Mouse (Mus musculus): ENCODE measurements around the gene Amer2. TPM values are rescaled to one million over a fixed set of nuclear protein-coding genes. Genes with fewer than 3 reads are reported as not detected.
A peak's percentile ranks its signal among the peaks of the same experiment; 100 is the strongest.

Amer2 gene
- polyA plus RNA-seq, 1 experiment from 2014 or later, result 12.6 TPM

GRCm38 (mm10) chr14:60424174-60424573, 51.1 kb downstream of the Amer2 start:
- Histone ChIP-seq H3K27me3 (ENCODE audit: control insufficient read depth, insufficient read depth, low read length) (no peaks in the 10 kb centered on the region), H3K27ac (ENCODE audit: low read depth, low read length) (no peak overlapping the region), H3K4me1 (replicated peaks; ENCODE audit: control insufficient read depth, insufficient read depth, low read length) (no peaks in the 10 kb centered on the region; the same call in 1 of the 2 replicates), H3K4me3 (ENCODE audit: low read depth, low read length) (no peak overlapping the region), H3K9me3 (ENCODE audit: control insufficient read depth, low read length) (no peaks in the 10 kb centered on the region), H3K9ac (ENCODE audit: low read depth, low read length) (no peak overlapping the region), H3K4me2 (replicated peaks; ENCODE audit: low read depth, low read length) (no peak overlapping the region), H3K36me3 (ENCODE audit: control insufficient read depth, insufficient read depth, low read length) (no peaks in the 10 kb centered on the region)
- 75% methylated on average over 3 of the region's 3 CpGs for WGBS
- ATAC-seq (ENCODE audit: low FRiP score) (no peak), DNase-seq (ENCODE audit: low spot score) (no peak)

GRCm38 (mm10) chr14:60425553-60425952, 52.5 kb downstream of the Amer2 start:
- Histone ChIP-seq H3K4me3 (ENCODE audit: low read depth, low read length) (no peak overlapping the region), H3K4me1 (replicated peaks; ENCODE audit: control insufficient read depth, insufficient read depth, low read length) (peaks cover 4% of the 10 kb centered on the region; the same call in 1 of the 2 replicates), H3K9ac (ENCODE audit: low read depth, low read length) (no peak overlapping the region), H3K27me3 (ENCODE audit: control insufficient read depth, insufficient read depth, low read length) (no peaks in the 10 kb centered on the region), H3K4me2 (replicated peaks; ENCODE audit: low read depth, low read length) (no peak overlapping the region), H3K36me3 (ENCODE audit: control insufficient read depth, insufficient read depth, low read length) (no peaks in the 10 kb centered on the region), H3K27ac (ENCODE audit: low read depth, low read length) (no peak overlapping the region), H3K9me3 (ENCODE audit: control insufficient read depth, low read length) (no peaks in the 10 kb centered on the region)
- DNase-seq (ENCODE audit: low spot score) (no peak), ATAC-seq (ENCODE audit: low FRiP score) (no peak)
- WGBS, result 94% methylated on average over 7 of the region's 7 CpGs

- H3K27ac ChIP-seq (ENCODE audit: low read depth, low read length), result no peak overlapping the region
- DNase-seq (ENCODE audit: low spot score) (no peak), ATAC-seq (ENCODE audit: low FRiP score) (no peak)
- H3K9ac ChIP-seq (ENCODE audit: low read depth, low read length), result no peak overlapping the region
- H3K4me3 ChIP-seq (ENCODE audit: low read depth, low read length), result no peak overlapping the region
- no peaks in the 10 kb centered on the region for H3K27me3 ChIP-seq (ENCODE audit: control insufficient read depth, insufficient read depth, low read length)
- WGBS, result 61% methylated on average over 3 of the region's 3 CpGs
- H3K9me3 ChIP-seq (ENCODE audit: control insufficient read depth, low read length), result no peaks in the 10 kb centered on the region
- H3K4me1 ChIP-seq (replicated peaks; ENCODE audit: control insufficient read depth, insufficient read depth, low read length), result peaks cover 4% of the 10 kb centered on the region; the same call in 1 of the 2 replicates
- no peaks in the 10 kb centered on the region for H3K36me3 ChIP-seq (ENCODE audit: control insufficient read depth, insufficient read depth, low read length)
- no peak overlapping the region for H3K4me2 ChIP-seq (replicated peaks; ENCODE audit: low read depth, low read length)
Observed at GRCm38 (mm10) chr14:60427896-60428295, 54.8 kb downstream of the Amer2 start.

- 48% methylated on average over 6 of the region's 6 CpGs for WGBS
Observed at GRCm38 (mm10) chr14:60429513-60429912, 56.5 kb downstream of the Amer2 start.

GRCm38 (mm10) chr14:60431515-60431914, 58.5 kb downstream of the Amer2 start:
- peaks cover 4% of the 10 kb centered on the region; the same call in 1 of the 2 replicates for H3K4me1 ChIP-seq (replicated peaks; ENCODE audit: control insufficient read depth, insufficient read depth, low read length)
- ATAC-seq (ENCODE audit: low FRiP score), result no peak
- no peak overlapping the region for H3K27ac ChIP-seq (ENCODE audit: low read depth, low read length)
- no peak overlapping the region for H3K9ac ChIP-seq (ENCODE audit: low read depth, low read length)
- no peak for DNase-seq (ENCODE audit: low spot score)
- H3K27me3 ChIP-seq (ENCODE audit: control insufficient read depth, insufficient read depth, low read length), result no peaks in the 10 kb centered on the region
- 63% methylated on average over 5 of the region's 5 CpGs for WGBS
- H3K9me3 ChIP-seq (ENCODE audit: control insufficient read depth, low read length), result no peaks in the 10 kb centered on the region
- no peak overlapping the region for H3K4me3 ChIP-seq (ENCODE audit: low read depth, low read length)
- H3K4me2 ChIP-seq (replicated peaks; ENCODE audit: low read depth, low read length), result no peak overlapping the region
- H3K36me3 ChIP-seq (ENCODE audit: control insufficient read depth, insufficient read depth, low read length), result no peaks in the 10 kb centered on the region

More at GRCm38 (mm10) chr14:60429513-60429912, 56.5 kb downstream of the Amer2 start:
- Histone ChIP-seq H3K27ac (ENCODE audit: low read depth, low read length) (no peak overlapping the region), H3K4me1 (replicated peaks; ENCODE audit: control insufficient read depth, insufficient read depth, low read length) (peaks cover 4% of the 10 kb centered on the region; the same call in 1 of the 2 replicates), H3K27me3 (ENCODE audit: control insufficient read depth, insufficient read depth, low read length) (no peaks in the 10 kb centered on the region), H3K4me3 (ENCODE audit: low read depth, low read length) (no peak overlapping the region), H3K9me3 (ENCODE audit: control insufficient read depth, low read length) (no peaks in the 10 kb centered on the region), H3K9ac (ENCODE audit: low read depth, low read length) (no peak overlapping the region), H3K36me3 (ENCODE audit: control insufficient read depth, insufficient read depth, low read length) (no peaks in the 10 kb centered on the region), H3K4me2 (replicated peaks; ENCODE audit: low read depth, low read length) (no peak overlapping the region)
- DNase-seq (ENCODE audit: low spot score) (peak; percentile 48), ATAC-seq (ENCODE audit: low FRiP score) (peak; percentile 59; the same call in 1 of the 2 replicates)

GRCm38 (mm10) chr14:60432136-60432535, 59.1 kb downstream of the Amer2 start:
- no peak for DNase-seq (ENCODE audit: low spot score)
- Histone ChIP-seq H3K4me2 (replicated peaks; ENCODE audit: low read depth, low read length) (no peak overlapping the region), H3K36me3 (ENCODE audit: control insufficient read depth, insufficient read depth, low read length) (no peaks in the 10 kb centered on the region), H3K4me3 (ENCODE audit: low read depth, low read length) (no peak overlapping the region), H3K9me3 (ENCODE audit: control insufficient read depth, low read length) (no peaks in the 10 kb centered on the region), H3K27ac (ENCODE audit: low read depth, low read length) (no peak overlapping the region), H3K4me1 (replicated peaks; ENCODE audit: control insufficient read depth, insufficient read depth, low read length) (peaks cover 4% of the 10 kb centered on the region; the same call in 1 of the 2 replicates), H3K9ac (ENCODE audit: low read depth, low read length) (no peak overlapping the region), H3K27me3 (ENCODE audit: control insufficient read depth, insufficient read depth, low read length) (no peaks in the 10 kb centered on the region)
- ATAC-seq (ENCODE audit: low FRiP score), result no peak
- 79% methylated on average over 2 of the region's 2 CpGs for WGBS

GRCm38 (mm10) chr14:60435515-60435914, 62.5 kb downstream of the Amer2 start:
- Histone ChIP-seq H3K27ac (ENCODE audit: low read depth, low read length) (no peak overlapping the region), H3K27me3 (ENCODE audit: control insufficient read depth, insufficient read depth, low read length) (no peaks in the 10 kb centered on the region), H3K4me1 (replicated peaks; ENCODE audit: control insufficient read depth, insufficient read depth, low read length) (no peaks in the 10 kb centered on the region), H3K9ac (ENCODE audit: low read depth, low read length) (no peak overlapping the region), H3K4me3 (ENCODE audit: low read depth, low read length) (no peak overlapping the region), H3K9me3 (ENCODE audit: control insufficient read depth, low read length) (no peaks in the 10 kb centered on the region), H3K4me2 (replicated peaks; ENCODE audit: low read depth, low read length) (no peak overlapping the region), H3K36me3 (ENCODE audit: control insufficient read depth, insufficient read depth, low read length) (no peaks in the 10 kb centered on the region)
- DNase-seq (ENCODE audit: low spot score) (no peak), ATAC-seq (ENCODE audit: low FRiP score) (no peak)
- WGBS, result 65% methylated on average over 4 of the region's 4 CpGs

GRCm38 (mm10) chr14:60436364-60436763, 63.3 kb downstream of the Amer2 start:
- Histone ChIP-seq H3K9me3 (ENCODE audit: control insufficient read depth, low read length) (no peaks in the 10 kb centered on the region), H3K4me3 (ENCODE audit: low read depth, low read length) (no peak overlapping the region), H3K4me2 (replicated peaks; ENCODE audit: low read depth, low read length) (no peak overlapping the region), H3K9ac (ENCODE audit: low read depth, low read length) (no peak overlapping the region), H3K27ac (ENCODE audit: low read depth, low read length) (no peak overlapping the region), H3K27me3 (ENCODE audit: control insufficient read depth, insufficient read depth, low read length) (no peaks in the 10 kb centered on the region), H3K4me1 (replicated peaks; ENCODE audit: control insufficient read depth, insufficient read depth, low read length) (no peaks in the 10 kb centered on the region), H3K36me3 (ENCODE audit: control insufficient read depth, insufficient read depth, low read length) (no peaks in the 10 kb centered on the region)
- no peak for ATAC-seq (ENCODE audit: low FRiP score)
- DNase-seq (ENCODE audit: low spot score), result no peak
